Mouse (Mus musculus): ENCODE measurements around the gene Wdr95. TPM values are rescaled to one million over a fixed set of nuclear protein-coding genes. Genes with fewer than 3 reads are reported as not detected.

Wdr95 gene
- polyA plus RNA-seq, 1 experiment from 2014 or later = 0.25 TPM

- WGBS = 16% methylated on average over 8 of the region's 8 CpGs
- H3K4me3 ChIP-seq (ENCODE audit: low read depth, low read length) = no peak overlapping the region
- H3K36me3 ChIP-seq (ENCODE audit: control insufficient read depth, insufficient read depth, low read length) = no peaks in the 10 kb centered on the region
- no peak overlapping the region for H3K9ac ChIP-seq (replicated peaks; ENCODE audit: low read depth, low read length)
- no peak overlapping the region for H3K27ac ChIP-seq (ENCODE audit: low read depth, low read length)
- H3K4me1 ChIP-seq (ENCODE audit: control insufficient read depth, insufficient read depth, low read length) = no peaks in the 10 kb centered on the region
- no peak for ATAC-seq (ENCODE audit: low read depth)
- no peaks in the 10 kb centered on the region for H3K27me3 ChIP-seq (ENCODE audit: control insufficient read depth, insufficient read depth, low read length)
- H3K9me3 ChIP-seq (ENCODE audit: control insufficient read depth, low read length) = no peaks in the 10 kb centered on the region
- H3K4me2 ChIP-seq (ENCODE audit: low read depth, low read length) = no peak overlapping the region
Measured at GRCm38 (mm10) chr5:149583507-149583906, 55.0 kb downstream of the Wdr95 start.

DNA sequence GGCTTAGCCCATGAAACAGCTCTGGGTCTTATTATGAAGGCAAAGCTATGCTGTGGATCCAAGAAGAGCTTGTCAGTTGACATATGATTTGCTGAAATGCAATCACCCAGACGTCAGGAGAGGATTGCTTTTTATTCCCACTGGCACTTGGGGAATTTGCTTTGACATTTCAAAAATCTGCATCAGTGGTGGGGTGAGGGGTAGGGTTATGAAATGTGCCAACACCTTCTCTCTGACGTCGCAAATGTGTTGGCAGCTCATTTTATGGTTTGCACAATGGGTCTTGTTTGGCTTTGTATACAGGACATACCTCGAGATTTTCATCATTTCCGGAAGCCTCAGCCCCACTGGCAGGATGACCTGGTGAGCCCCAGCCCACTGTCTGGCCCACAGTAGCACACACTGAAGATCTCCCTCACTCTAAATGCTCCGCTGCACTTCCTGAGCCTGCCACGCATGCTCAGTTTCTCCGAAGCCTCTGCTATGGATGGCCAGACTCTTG lies 55.7 kb downstream of the Wdr95 start:
- Histone ChIP-seq H3K4me1 (ENCODE audit: control insufficient read depth, insufficient read depth, low read length) (no peaks in the 10 kb centered on the region), H3K4me2 (ENCODE audit: low read depth, low read length) (no peak overlapping the region), H3K27ac (ENCODE audit: low read depth, low read length) (no peak overlapping the region), H3K4me3 (ENCODE audit: low read depth, low read length) (no peak overlapping the region), H3K27me3 (ENCODE audit: control insufficient read depth, insufficient read depth, low read length) (no peaks in the 10 kb centered on the region), H3K9ac (replicated peaks; ENCODE audit: low read depth, low read length) (no peak overlapping the region), H3K36me3 (ENCODE audit: control insufficient read depth, insufficient read depth, low read length) (no peaks in the 10 kb centered on the region), H3K9me3 (ENCODE audit: control insufficient read depth, low read length) (no peaks in the 10 kb centered on the region)
- ATAC-seq (ENCODE audit: low read depth) = no peak
- 71% methylated on average over 8 of the region's 8 CpGs for WGBS

- no peaks in the 10 kb centered on the region for H3K4me1 ChIP-seq (ENCODE audit: control insufficient read depth, insufficient read depth, low read length)
- H3K36me3 ChIP-seq (ENCODE audit: control insufficient read depth, insufficient read depth, low read length) = no peaks in the 10 kb centered on the region
- no peaks in the 10 kb centered on the region for H3K9me3 ChIP-seq (ENCODE audit: control insufficient read depth, low read length)
- WGBS = 76% methylated on average over 1 of the region's 1 CpGs
- H3K9ac ChIP-seq (replicated peaks; ENCODE audit: low read depth, low read length) = no peak overlapping the region
- no peak overlapping the region for H3K27ac ChIP-seq (ENCODE audit: low read depth, low read length)
- ATAC-seq (ENCODE audit: low read depth) = no peak
- no peaks in the 10 kb centered on the region for H3K27me3 ChIP-seq (ENCODE audit: control insufficient read depth, insufficient read depth, low read length)
- H3K4me3 ChIP-seq (ENCODE audit: low read depth, low read length) = no peak overlapping the region
- no peak overlapping the region for H3K4me2 ChIP-seq (ENCODE audit: low read depth, low read length)
Measured at GRCm38 (mm10) chr5:149585231-149585630, 56.8 kb downstream of the Wdr95 start.

GRCm38 (mm10) chr5:149585910-149586309 lies 57.4 kb downstream of the Wdr95 start:
- WGBS = 72% methylated on average over 10 of the region's 10 CpGs
- Histone ChIP-seq H3K36me3 (ENCODE audit: control insufficient read depth, insufficient read depth, low read length) (no peaks in the 10 kb centered on the region), H3K9ac (replicated peaks; ENCODE audit: low read depth, low read length) (no peak overlapping the region), H3K4me1 (ENCODE audit: control insufficient read depth, insufficient read depth, low read length) (no peaks in the 10 kb centered on the region), H3K27ac (ENCODE audit: low read depth, low read length) (no peak overlapping the region), H3K4me2 (ENCODE audit: low read depth, low read length) (no peak overlapping the region), H3K27me3 (ENCODE audit: control insufficient read depth, insufficient read depth, low read length) (no peaks in the 10 kb centered on the region), H3K9me3 (ENCODE audit: control insufficient read depth, low read length) (no peaks in the 10 kb centered on the region), H3K4me3 (ENCODE audit: low read depth, low read length) (no peak overlapping the region)
- ATAC-seq (ENCODE audit: low read depth) = no peak

DNA sequence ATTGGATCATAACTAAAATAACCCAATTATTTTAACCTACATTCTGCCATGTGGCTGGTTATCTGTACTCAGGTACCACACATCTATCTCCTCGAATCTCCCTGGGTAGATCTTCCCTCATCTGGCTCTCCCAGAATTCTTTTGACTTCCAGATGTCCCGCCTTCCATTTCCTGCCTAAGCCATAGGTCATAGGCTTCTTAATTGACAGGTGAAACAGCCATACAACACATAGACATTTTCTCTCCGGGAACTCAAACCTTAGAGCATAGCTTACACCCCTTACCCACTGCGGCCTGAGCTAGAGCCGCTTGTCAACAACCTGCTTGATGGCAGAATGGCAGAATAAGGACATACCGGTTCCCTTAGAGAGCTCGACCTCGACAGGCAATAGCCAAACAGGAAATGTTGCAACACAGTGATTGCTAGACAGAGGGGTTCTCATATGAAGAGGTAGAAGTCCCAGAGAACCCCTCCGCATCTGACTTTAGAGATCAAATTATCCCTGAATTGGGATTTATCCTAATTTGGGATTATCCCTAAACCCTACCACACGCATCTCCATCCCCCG lies 58.9 kb downstream of the Wdr95 start:
- H3K9ac ChIP-seq (replicated peaks; ENCODE audit: low read depth, low read length) = no peak overlapping the region
- H3K4me3 ChIP-seq (ENCODE audit: low read depth, low read length) = no peak overlapping the region
- 90% methylated on average over 11 of the region's 11 CpGs for WGBS
- H3K4me1 ChIP-seq (ENCODE audit: control insufficient read depth, insufficient read depth, low read length) = no peaks in the 10 kb centered on the region
- H3K4me2 ChIP-seq (ENCODE audit: low read depth, low read length) = no peak overlapping the region
- no peak for ATAC-seq (ENCODE audit: low read depth)
- no peaks in the 10 kb centered on the region for H3K27me3 ChIP-seq (ENCODE audit: control insufficient read depth, insufficient read depth, low read length)
- H3K36me3 ChIP-seq (ENCODE audit: control insufficient read depth, insufficient read depth, low read length) = no peaks in the 10 kb centered on the region
- H3K27ac ChIP-seq (ENCODE audit: low read depth, low read length) = no peak overlapping the region
- no peaks in the 10 kb centered on the region for H3K9me3 ChIP-seq (ENCODE audit: control insufficient read depth, low read length)

DNA sequence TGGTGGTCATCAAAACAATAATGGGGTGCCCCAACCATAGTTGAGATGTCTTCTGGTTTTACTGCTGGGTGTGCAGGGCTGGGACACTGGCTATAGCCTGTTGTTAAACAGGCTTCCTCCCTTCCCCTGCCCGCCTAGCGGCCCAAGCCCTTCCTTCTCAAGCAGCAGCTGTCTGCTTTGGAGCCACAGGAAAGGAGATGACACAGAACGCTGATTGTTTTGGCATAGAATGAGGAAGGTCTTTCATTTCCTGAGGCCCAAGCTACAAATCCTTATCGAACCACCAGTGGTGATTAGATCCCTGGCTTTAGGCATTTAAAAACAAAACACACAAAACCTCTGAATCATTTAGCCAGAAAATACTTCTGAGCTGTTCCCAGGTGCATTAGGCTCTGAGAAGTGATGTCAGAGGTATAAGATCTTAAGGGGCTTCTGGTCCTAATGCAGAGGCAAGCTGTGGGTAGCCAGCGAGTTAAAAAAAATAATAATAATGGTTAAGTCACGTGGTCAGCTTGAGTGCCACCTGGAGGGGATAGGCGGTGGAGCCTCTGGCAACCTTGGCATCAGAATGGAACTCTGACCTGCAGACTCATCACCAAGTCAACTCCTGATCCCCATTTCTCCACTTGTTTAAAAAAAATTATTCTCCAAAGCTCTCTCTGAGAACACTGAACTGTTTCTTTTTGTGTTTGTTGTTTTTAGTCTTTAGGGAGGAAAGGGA lies 60.5 kb downstream of the Wdr95 start:
- 59% methylated on average over 7 of the region's 7 CpGs for WGBS

GRCm38 (mm10) chr5:149589932-149590331 lies 61.5 kb downstream of the Wdr95 start:
- Histone ChIP-seq H3K4me2 (ENCODE audit: low read depth, low read length) (no peak overlapping the region), H3K27me3 (ENCODE audit: control insufficient read depth, insufficient read depth, low read length) (no peaks in the 10 kb centered on the region), H3K9ac (replicated peaks; ENCODE audit: low read depth, low read length) (no peak overlapping the region), H3K9me3 (ENCODE audit: control insufficient read depth, low read length) (no peaks in the 10 kb centered on the region), H3K36me3 (ENCODE audit: control insufficient read depth, insufficient read depth, low read length) (no peaks in the 10 kb centered on the region), H3K27ac (ENCODE audit: low read depth, low read length) (no peak overlapping the region), H3K4me3 (ENCODE audit: low read depth, low read length) (no peak overlapping the region), H3K4me1 (ENCODE audit: control insufficient read depth, insufficient read depth, low read length) (no peaks in the 10 kb centered on the region)
- WGBS = 76% methylated on average over 3 of the region's 3 CpGs
- no peak for ATAC-seq (ENCODE audit: low read depth)

More for the DNA sequence above, 60.5 kb downstream of the Wdr95 start:
- Histone ChIP-seq H3K4me1 (ENCODE audit: control insufficient read depth, insufficient read depth, low read length) (no peaks in the 10 kb centered on the region), H3K36me3 (ENCODE audit: control insufficient read depth, insufficient read depth, low read length) (no peaks in the 10 kb centered on the region), H3K9me3 (ENCODE audit: control insufficient read depth, low read length) (no peaks in the 10 kb centered on the region), H3K27ac (ENCODE audit: low read depth, low read length) (no peak overlapping the region), H3K4me3 (ENCODE audit: low read depth, low read length) (no peak overlapping the region), H3K27me3 (ENCODE audit: control insufficient read depth, insufficient read depth, low read length) (no peaks in the 10 kb centered on the region), H3K9ac (replicated peaks; ENCODE audit: low read depth, low read length) (no peak overlapping the region), H3K4me2 (ENCODE audit: low read depth, low read length) (no peak overlapping the region)
- ATAC-seq (ENCODE audit: low read depth) = no peak

DNA sequence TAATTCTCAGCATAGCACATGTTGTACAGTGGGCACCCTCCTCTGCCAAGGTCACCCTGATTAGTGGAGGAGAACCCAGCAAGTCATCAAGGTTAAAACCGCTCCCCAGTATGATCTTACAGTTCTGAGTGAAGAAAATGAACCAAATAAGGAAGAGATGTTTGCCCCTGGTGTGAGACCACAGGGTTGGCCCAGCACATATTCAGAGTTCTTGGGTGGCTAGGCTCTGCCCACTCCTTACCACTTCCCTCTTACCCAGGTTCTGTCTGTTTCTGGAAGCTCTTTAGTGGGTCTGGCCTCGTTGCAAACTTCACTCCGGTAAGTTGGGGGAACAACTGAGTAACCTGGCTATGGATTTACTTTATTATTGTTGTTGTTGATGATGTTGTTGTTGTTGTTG lies 65.7 kb downstream of the Wdr95 start:
- no peak overlapping the region for H3K4me3 ChIP-seq (ENCODE audit: low read depth, low read length)
- 89% methylated on average over 3 of the region's 3 CpGs for WGBS
- no peak for ATAC-seq (ENCODE audit: low read depth)
- H3K4me2 ChIP-seq (ENCODE audit: low read depth, low read length) = no peak overlapping the region
- H3K27me3 ChIP-seq (ENCODE audit: control insufficient read depth, insufficient read depth, low read length) = no peaks in the 10 kb centered on the region
- no peaks in the 10 kb centered on the region for H3K9me3 ChIP-seq (ENCODE audit: control insufficient read depth, low read length)
- H3K4me1 ChIP-seq (ENCODE audit: control insufficient read depth, insufficient read depth, low read length) = no peaks in the 10 kb centered on the region
- no peak overlapping the region for H3K27ac ChIP-seq (ENCODE audit: low read depth, low read length)
- H3K9ac ChIP-seq (replicated peaks; ENCODE audit: low read depth, low read length) = no peak overlapping the region
- H3K36me3 ChIP-seq (ENCODE audit: control insufficient read depth, insufficient read depth, low read length) = no peaks in the 10 kb centered on the region

- WGBS = 47% methylated on average over 18 of the region's 18 CpGs
- H3K4me3 ChIP-seq (ENCODE audit: low read depth, low read length) = no peak overlapping the region
- no peaks in the 10 kb centered on the region for H3K36me3 ChIP-seq (ENCODE audit: control insufficient read depth, insufficient read depth, low read length)
- H3K27me3 ChIP-seq (ENCODE audit: control insufficient read depth, insufficient read depth, low read length) = no peaks in the 10 kb centered on the region
- H3K9me3 ChIP-seq (ENCODE audit: control insufficient read depth, low read length) = no peaks in the 10 kb centered on the region
- H3K4me2 ChIP-seq (ENCODE audit: low read depth, low read length) = no peak overlapping the region
- H3K9ac ChIP-seq (replicated peaks; ENCODE audit: low read depth, low read length) = no peak overlapping the region
- H3K27ac ChIP-seq (ENCODE audit: low read depth, low read length) = no peak overlapping the region
- no peaks in the 10 kb centered on the region for H3K4me1 ChIP-seq (ENCODE audit: control insufficient read depth, insufficient read depth, low read length)
- ATAC-seq (ENCODE audit: low read depth) = no peak
Measured at GRCm38 (mm10) chr5:149597351-149597750, 68.9 kb downstream of the Wdr95 start.

Data from neural tube, embryonic 14.5 days (tissue).